Mouse (Mus musculus): ENCODE measurements at regions not wholly inside any gene's neighbourhood (a gene's known extent, or its start where the extent isn't known, plus 50 kb on each side); places are given as distances from the start of the nearest gene placed in this dataset.

DNA sequence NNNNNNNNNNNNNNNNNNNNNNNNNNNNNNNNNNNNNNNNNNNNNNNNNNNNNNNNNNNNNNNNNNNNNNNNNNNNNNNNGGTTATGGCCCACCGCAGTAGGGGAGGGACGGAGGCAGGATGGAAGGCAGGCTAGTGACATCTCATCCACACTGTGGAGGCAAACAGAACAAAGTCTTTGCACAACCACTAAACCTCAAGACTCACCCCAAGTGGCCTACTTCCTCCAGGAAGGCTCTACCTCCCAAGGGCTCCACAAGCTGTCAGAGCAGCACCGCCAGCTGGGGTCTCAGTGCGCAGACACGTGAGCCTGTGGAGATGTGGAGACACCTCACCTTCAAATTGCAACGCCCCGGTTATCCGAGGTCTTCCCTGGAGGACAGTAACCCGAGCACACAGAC is 138.7 kb upstream of the Pmfbp1 start:
- Histone ChIP-seq H3K27ac (ENCODE audit: low read length) (no peak overlapping the region), H3K36me3 (ENCODE audit: control insufficient read depth, insufficient read depth, low read length) (no peaks in the 10 kb centered on the region), H3K4me1 (ENCODE audit: control insufficient read depth, insufficient read depth, low read length) (peaks cover 46% of the 10 kb centered on the region), H3K4me3 (ENCODE audit: low read depth, low read length) (no peak overlapping the region), H3K4me2 (ENCODE audit: low read length) (no peak overlapping the region), H3K9ac (ENCODE audit: low read depth, low read length) (no peak overlapping the region), H3K27me3 (ENCODE audit: control insufficient read depth, insufficient read depth, low read depth, low read length) (no peaks in the 10 kb centered on the region), H3K9me3 (replicated peaks; ENCODE audit: control insufficient read depth, low read length, poor library complexity, severe bottlenecking) (no peaks in the 10 kb centered on the region)
- ATAC-seq: no peak
- WGBS: 90% methylated on average over 9 of the region's 9 CpGs

DNA sequence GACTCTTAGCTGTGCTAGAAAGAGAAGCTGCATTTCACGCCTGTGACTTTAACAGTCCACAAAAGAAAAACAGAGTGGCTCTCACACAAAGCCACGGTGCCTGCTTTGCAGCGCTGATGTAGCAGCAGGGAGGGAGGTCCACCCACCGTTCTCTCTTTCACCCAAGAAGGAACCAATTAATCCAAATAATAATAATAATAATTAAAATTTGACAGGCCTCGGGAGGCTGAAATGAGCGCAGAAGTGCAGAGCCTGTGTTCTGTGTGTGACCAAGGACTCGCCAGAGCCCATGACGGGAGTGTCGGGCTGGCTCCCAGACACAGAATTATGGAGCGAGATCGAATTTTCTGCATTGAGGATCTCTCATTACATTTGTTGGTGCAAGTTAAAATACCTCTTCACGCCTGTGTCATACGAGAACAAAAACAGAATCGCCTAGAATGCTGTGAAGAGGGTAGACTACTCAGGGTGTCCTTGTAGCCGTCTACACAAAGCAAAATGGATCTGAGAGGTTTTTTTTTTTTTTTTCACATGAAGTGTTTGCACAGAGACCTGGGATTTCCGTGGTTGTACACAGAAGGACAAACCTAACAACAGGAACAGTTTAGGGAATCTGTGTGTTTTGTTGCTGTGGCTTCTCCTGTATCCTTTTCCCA is 134.3 kb upstream of the Pmfbp1 start:
- H3K36me3 ChIP-seq (ENCODE audit: control insufficient read depth, insufficient read depth, low read length): no peaks in the 10 kb centered on the region
- peak overlapping the region; percentile 65 for H3K4me2 ChIP-seq (ENCODE audit: low read length)
- H3K27ac ChIP-seq (ENCODE audit: low read length): peak overlapping the region; percentile 97
- H3K9me3 ChIP-seq (replicated peaks; ENCODE audit: control insufficient read depth, low read length, poor library complexity, severe bottlenecking): no peaks in the 10 kb centered on the region
- no peaks in the 10 kb centered on the region for H3K27me3 ChIP-seq (ENCODE audit: control insufficient read depth, insufficient read depth, low read depth, low read length)
- H3K4me1 ChIP-seq (ENCODE audit: control insufficient read depth, insufficient read depth, low read length): peaks cover 27% of the 10 kb centered on the region
- H3K9ac ChIP-seq (ENCODE audit: low read depth, low read length): peak overlapping the region; percentile 55
- H3K4me3 ChIP-seq (ENCODE audit: low read depth, low read length): 0 out of 2 replicates have a peak overlapping the region, but pooled peaks have one; percentile 1
- 6% methylated on average over 16 of the region's 16 CpGs for WGBS
- peak; percentile 56; the same call in 1 of the 2 replicates for ATAC-seq

DNA sequence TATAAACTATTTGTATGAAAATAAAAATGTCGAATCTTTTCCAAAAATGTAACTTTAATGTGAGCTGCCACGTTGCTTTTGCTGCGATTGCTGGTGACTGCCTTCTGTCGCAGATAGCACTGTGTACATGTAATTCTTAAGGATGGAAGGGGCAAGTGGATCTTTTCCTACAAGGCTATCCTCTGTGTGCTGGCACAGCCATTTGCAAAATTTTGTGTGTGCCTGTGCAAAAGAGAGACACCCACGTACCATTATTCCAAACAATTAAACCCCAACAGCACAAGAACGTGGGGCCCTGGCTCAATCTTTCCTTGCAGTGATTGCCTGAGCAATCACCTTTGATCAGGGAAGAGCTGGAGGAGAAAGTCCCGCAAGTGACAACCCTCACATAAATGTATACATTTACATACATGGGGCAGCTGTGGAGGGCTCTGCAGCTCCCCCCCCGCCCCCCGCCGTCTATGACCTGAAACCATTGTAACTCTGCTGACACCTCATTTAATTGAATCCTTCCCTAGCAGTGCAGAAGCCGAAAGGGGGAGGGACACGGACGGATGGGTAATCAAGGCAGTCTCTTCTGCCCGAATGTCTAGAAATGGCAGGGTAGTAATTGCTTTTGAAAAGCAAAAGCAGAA is 133.6 kb upstream of the Pmfbp1 start:
- H3K4me2 ChIP-seq (ENCODE audit: low read length): peak overlapping the region; percentile 65
- H3K4me1 ChIP-seq (ENCODE audit: control insufficient read depth, insufficient read depth, low read length): peaks cover 27% of the 10 kb centered on the region
- ATAC-seq: peak; percentile 77
- no peaks in the 10 kb centered on the region for H3K36me3 ChIP-seq (ENCODE audit: control insufficient read depth, insufficient read depth, low read length)
- no peaks in the 10 kb centered on the region for H3K9me3 ChIP-seq (replicated peaks; ENCODE audit: control insufficient read depth, low read length, poor library complexity, severe bottlenecking)
- WGBS: 7% methylated on average over 14 of the region's 14 CpGs
- peak overlapping the region; percentile 97 for H3K27ac ChIP-seq (ENCODE audit: low read length)
- H3K9ac ChIP-seq (ENCODE audit: low read depth, low read length): peak overlapping the region; percentile 43
- no peak overlapping the region for H3K4me3 ChIP-seq (ENCODE audit: low read depth, low read length)
- H3K27me3 ChIP-seq (ENCODE audit: control insufficient read depth, insufficient read depth, low read depth, low read length): no peaks in the 10 kb centered on the region

DNA sequence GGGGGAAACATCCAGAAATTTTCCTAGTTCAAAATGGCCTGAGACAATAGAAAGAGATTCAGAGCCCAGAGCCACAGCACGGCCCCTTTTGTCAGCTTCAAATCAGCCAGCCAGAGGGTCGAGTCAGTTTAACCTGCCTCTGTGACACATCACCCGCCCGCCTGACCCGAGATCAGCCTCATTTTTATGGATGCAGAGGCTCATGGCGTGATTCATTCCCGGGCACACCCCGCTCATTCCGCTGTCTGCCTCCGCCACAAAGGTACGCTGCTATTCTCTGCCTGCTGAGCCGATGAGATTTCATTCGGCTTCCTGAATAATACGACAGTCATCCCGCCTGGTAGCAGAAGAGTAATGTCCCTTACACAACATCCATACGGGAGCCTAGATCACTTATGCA is 132.9 kb upstream of the Pmfbp1 start:
- Histone ChIP-seq H3K27ac (ENCODE audit: low read length) (peak overlapping the region; percentile 97), H3K4me2 (ENCODE audit: low read length) (peak overlapping the region; percentile 65), H3K4me1 (ENCODE audit: control insufficient read depth, insufficient read depth, low read length) (peaks cover 27% of the 10 kb centered on the region), H3K9me3 (replicated peaks; ENCODE audit: control insufficient read depth, low read length, poor library complexity, severe bottlenecking) (no peaks in the 10 kb centered on the region), H3K27me3 (ENCODE audit: control insufficient read depth, insufficient read depth, low read depth, low read length) (no peaks in the 10 kb centered on the region), H3K36me3 (ENCODE audit: control insufficient read depth, insufficient read depth, low read length) (no peaks in the 10 kb centered on the region), H3K9ac (ENCODE audit: low read depth, low read length) (peak overlapping the region; percentile 64), H3K4me3 (ENCODE audit: low read depth, low read length) (peak overlapping the region; percentile 19)
- WGBS: 1% methylated on average over 16 of the region's 16 CpGs
- peak; percentile 57; the same call in 1 of the 2 replicates for ATAC-seq

DNA sequence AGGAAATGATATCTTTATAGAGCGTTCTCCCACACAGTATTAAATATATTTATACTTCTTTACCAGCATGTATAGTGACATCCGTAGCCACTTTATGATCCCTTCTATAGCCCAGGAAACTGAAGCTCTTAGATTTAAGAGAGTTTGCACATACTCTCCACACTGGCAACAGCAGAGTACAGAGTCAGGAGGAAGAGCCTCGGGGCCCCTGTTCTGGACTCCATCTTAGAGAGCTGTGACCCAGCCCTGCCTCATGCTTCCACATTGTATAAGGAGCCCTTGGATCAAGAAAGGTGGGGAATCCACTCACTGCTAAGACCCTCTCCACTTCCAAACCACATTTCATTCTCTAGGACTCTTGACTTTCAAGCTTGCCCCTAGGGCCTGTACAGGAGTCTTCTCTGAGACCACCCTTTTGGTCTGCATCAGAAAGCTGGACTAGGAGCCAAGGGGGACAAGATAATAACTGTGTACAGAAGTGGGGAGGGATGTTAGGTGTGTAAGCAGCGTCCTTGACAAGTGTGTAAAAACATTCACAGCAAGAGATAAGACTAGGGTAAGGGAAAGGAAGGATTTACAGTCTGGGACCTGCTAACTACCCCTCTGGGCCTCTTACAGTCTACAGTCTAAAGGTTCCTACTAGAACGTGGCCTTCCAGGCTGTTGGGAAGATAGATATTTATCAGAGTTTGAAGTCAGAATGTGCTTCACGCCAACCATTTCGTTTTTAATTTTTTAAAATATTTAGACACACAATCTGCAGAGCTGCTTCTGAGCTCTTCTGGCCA is 132.1 kb upstream of the Pmfbp1 start:
- 80% methylated on average over 7 of the region's 7 CpGs for WGBS
- Histone ChIP-seq H3K4me3 (ENCODE audit: low read depth, low read length) (no peak overlapping the region), H3K9ac (ENCODE audit: low read depth, low read length) (no peak overlapping the region), H3K27me3 (ENCODE audit: control insufficient read depth, insufficient read depth, low read depth, low read length) (no peaks in the 10 kb centered on the region), H3K9me3 (replicated peaks; ENCODE audit: control insufficient read depth, low read length, poor library complexity, severe bottlenecking) (no peaks in the 10 kb centered on the region), H3K27ac (ENCODE audit: low read length) (peak overlapping the region; percentile 97), H3K36me3 (ENCODE audit: control insufficient read depth, insufficient read depth, low read length) (no peaks in the 10 kb centered on the region), H3K4me1 (ENCODE audit: control insufficient read depth, insufficient read depth, low read length) (peaks cover 27% of the 10 kb centered on the region), H3K4me2 (ENCODE audit: low read length) (no peak overlapping the region)
- no peak for ATAC-seq

DNA sequence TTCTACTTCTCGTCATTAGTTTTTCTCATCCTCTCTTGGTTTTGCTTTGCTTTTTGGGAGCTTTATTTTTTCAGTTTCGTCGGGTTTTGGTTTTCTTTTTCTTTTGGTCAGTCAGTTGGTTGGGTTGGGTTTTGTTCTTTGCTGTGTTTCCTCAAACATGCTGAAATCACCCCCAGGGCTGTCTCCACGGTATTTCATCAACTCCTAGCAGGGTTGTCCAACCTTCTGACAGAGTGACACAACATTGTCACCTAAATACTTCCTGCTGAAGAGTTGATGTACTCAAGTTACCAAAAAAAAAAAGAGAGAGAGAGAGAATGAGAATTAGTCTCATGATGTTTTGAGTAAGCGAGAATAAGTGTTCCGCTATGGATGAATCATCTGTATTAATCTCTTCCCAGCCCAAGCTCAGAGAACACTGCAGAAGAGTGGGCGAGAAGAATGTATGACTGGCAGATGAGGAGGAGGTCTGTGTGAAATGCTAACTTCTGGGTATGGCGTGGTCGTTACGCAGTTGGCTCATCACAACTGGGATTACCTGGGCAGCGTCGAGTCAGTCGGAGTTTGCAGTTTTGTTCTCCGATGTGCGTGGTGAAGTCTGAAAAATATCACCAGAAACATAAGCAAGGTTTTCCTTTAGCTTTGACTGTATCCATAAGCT is 130.5 kb upstream of the Pmfbp1 start:
- H3K27ac ChIP-seq (ENCODE audit: low read length): no peak overlapping the region
- no peaks in the 10 kb centered on the region for H3K9me3 ChIP-seq (replicated peaks; ENCODE audit: control insufficient read depth, low read length, poor library complexity, severe bottlenecking)
- no peak overlapping the region for H3K4me2 ChIP-seq (ENCODE audit: low read length)
- no peaks in the 10 kb centered on the region for H3K27me3 ChIP-seq (ENCODE audit: control insufficient read depth, insufficient read depth, low read depth, low read length)
- H3K4me1 ChIP-seq (ENCODE audit: control insufficient read depth, insufficient read depth, low read length): peaks cover 24% of the 10 kb centered on the region
- no peak overlapping the region for H3K9ac ChIP-seq (ENCODE audit: low read depth, low read length)
- no peaks in the 10 kb centered on the region for H3K36me3 ChIP-seq (ENCODE audit: control insufficient read depth, insufficient read depth, low read length)
- ATAC-seq: no peak
- WGBS: 96% methylated on average over 15 of the region's 15 CpGs
- H3K4me3 ChIP-seq (ENCODE audit: low read depth, low read length): no peak overlapping the region

DNA sequence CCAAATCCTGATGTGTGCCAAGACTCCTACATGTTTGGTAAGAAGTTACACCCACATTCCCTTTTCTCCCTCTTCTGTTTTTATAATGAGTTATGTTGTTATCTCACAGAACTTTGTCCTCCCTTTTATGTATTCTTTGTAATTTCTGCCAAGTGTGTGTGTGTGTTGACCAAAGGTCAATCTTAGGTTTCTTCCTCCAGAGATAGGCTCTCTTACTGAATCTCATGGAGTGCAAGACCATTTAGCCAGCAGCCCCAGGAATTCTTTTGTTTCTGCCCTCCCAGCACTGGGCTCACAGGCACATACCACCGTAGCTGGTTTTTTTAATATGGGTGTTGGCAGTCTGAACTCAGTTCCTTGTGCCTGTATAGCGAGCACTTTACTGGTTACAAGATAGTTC is 119.8 kb upstream of the Pmfbp1 start:
- Histone ChIP-seq H3K4me1 (ENCODE audit: control insufficient read depth, insufficient read depth, low read length) (no peaks in the 10 kb centered on the region), H3K9me3 (replicated peaks; ENCODE audit: control insufficient read depth, low read length, poor library complexity, severe bottlenecking) (no peaks in the 10 kb centered on the region), H3K27ac (ENCODE audit: low read length) (no peak overlapping the region), H3K36me3 (ENCODE audit: control insufficient read depth, insufficient read depth, low read length) (no peaks in the 10 kb centered on the region), H3K4me2 (ENCODE audit: low read length) (no peak overlapping the region), H3K4me3 (ENCODE audit: low read depth, low read length) (no peak overlapping the region), H3K27me3 (ENCODE audit: control insufficient read depth, insufficient read depth, low read depth, low read length) (no peaks in the 10 kb centered on the region), H3K9ac (ENCODE audit: low read depth, low read length) (no peak overlapping the region)
- ATAC-seq: no peak
- 80% methylated on average over 2 of the region's 2 CpGs for WGBS

DNA sequence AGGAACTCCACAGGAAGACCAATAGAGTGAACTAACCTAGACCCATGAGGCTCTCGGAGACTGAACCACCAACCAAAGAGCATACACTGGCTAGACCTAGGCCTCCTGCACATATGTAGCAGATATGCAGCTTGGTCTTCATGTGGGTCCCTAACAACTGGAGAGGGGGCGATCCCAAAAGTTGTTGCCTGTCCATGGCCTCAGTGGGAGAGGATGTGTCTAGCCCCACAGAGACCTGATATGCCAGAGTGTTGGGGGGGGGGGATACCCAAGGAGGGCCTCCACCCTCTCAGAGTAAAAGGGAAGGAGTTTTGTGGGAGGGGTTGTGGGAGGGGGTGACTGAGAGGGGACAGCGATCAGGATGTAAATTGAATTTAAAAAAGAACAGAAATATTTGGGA is 108.9 kb upstream of the Pmfbp1 start:
- Histone ChIP-seq H3K9me3 (replicated peaks; ENCODE audit: control insufficient read depth, low read length, poor library complexity, severe bottlenecking) (no peaks in the 10 kb centered on the region), H3K36me3 (ENCODE audit: control insufficient read depth, insufficient read depth, low read length) (no peaks in the 10 kb centered on the region), H3K4me1 (ENCODE audit: control insufficient read depth, insufficient read depth, low read length) (no peaks in the 10 kb centered on the region), H3K4me2 (ENCODE audit: low read length) (no peak overlapping the region), H3K9ac (ENCODE audit: low read depth, low read length) (no peak overlapping the region), H3K4me3 (ENCODE audit: low read depth, low read length) (no peak overlapping the region), H3K27me3 (ENCODE audit: control insufficient read depth, insufficient read depth, low read depth, low read length) (no peaks in the 10 kb centered on the region), H3K27ac (ENCODE audit: low read length) (no peak overlapping the region)
- 93% methylated on average over 3 of the region's 3 CpGs for WGBS
- ATAC-seq: no peak
